Mouse (Mus musculus): ENCODE measurements around the gene Pitpnm1. TPM values are rescaled to one million over a fixed set of nuclear protein-coding genes. Genes with fewer than 3 reads are reported as not detected.

Gene Pitpnm1
- polyA plus RNA-seq, 1 experiment = 568 TPM

DNA sequence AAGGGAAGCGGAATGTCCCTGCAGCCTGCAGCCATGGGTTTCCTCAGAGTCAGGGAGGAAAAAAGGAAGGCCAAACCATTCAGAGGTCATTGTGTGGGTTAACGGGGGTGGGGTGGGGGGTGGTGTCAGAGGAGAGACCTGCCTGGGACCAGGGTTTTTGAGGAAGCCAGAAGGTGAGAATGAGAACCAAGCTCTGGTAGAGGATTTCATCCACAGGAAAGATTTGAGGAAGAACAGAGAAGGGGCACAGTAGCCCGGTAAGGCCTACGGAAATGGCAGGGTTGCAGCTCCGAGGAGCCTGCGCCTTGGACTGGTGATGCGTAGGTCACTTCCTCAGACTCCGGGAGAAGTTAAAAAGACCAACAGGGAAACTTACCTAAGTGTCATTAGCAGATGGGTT is 29.0 kb upstream of the Pitpnm1 start:
- H3K27ac ChIP-seq (ENCODE audit: insufficient read depth, low read length) = no peak overlapping the region
- H3K4me1 ChIP-seq (ENCODE audit: control insufficient read depth, insufficient read depth, low read length) = peaks cover 11% of the 10 kb centered on the region
- WGBS = 92% methylated on average over 8 of the region's 8 CpGs
- no peak overlapping the region for H3K4me3 ChIP-seq (replicated peaks; ENCODE audit: insufficient read depth, low read depth, low read length)
- H3K27me3 ChIP-seq (ENCODE audit: control insufficient read depth, insufficient read depth, low read length) = no peaks in the 10 kb centered on the region
- TF ChIP-seq CTCF (IDR thresholded peaks at IDR 0.05; ENCODE audit: borderline replicate concordance, insufficient read depth, low read depth, low read length) (no peak), POLR2A (IDR thresholded peaks at IDR 0.05; ENCODE audit: borderline replicate concordance, insufficient read depth, low read length) (no peak)
- DNase-seq = no peak

DNA sequence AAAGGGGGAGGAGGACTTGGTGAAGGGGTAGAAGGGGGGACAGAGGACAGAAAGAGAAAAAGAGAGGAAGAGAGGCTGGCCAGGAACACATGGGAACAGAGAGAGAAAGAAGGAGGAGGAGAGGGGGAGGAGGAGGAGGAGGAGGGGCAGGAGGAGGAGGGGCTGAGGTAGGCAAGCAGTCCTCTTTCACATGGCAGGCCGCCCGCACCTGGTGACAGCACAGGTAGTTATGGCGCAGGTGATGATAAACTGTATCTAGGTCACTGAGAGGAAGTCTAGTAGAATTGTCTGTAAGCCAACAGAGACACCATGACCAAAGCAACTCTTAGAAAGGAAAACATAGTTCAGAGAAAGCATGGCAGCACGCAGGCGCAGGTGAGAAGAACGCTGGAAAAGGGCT is 28.4 kb upstream of the Pitpnm1 start:
- Histone ChIP-seq H3K27ac (ENCODE audit: insufficient read depth, low read length) (peak overlapping the region; percentile 40; the same call in 1 of the 2 replicates), H3K4me1 (ENCODE audit: control insufficient read depth, insufficient read depth, low read length) (peaks cover 11% of the 10 kb centered on the region), H3K4me3 (replicated peaks; ENCODE audit: insufficient read depth, low read depth, low read length) (no peak overlapping the region), H3K27me3 (ENCODE audit: control insufficient read depth, insufficient read depth, low read length) (no peaks in the 10 kb centered on the region)
- TF ChIP-seq POLR2A (IDR thresholded peaks at IDR 0.05; ENCODE audit: borderline replicate concordance, insufficient read depth, low read length) (no peak), CTCF (IDR thresholded peaks at IDR 0.05; ENCODE audit: borderline replicate concordance, insufficient read depth, low read depth, low read length) (no peak)
- 46% methylated on average over 6 of the region's 6 CpGs for WGBS
- DNase-seq = peak in 1 of 2 experiments; percentile 57

DNA sequence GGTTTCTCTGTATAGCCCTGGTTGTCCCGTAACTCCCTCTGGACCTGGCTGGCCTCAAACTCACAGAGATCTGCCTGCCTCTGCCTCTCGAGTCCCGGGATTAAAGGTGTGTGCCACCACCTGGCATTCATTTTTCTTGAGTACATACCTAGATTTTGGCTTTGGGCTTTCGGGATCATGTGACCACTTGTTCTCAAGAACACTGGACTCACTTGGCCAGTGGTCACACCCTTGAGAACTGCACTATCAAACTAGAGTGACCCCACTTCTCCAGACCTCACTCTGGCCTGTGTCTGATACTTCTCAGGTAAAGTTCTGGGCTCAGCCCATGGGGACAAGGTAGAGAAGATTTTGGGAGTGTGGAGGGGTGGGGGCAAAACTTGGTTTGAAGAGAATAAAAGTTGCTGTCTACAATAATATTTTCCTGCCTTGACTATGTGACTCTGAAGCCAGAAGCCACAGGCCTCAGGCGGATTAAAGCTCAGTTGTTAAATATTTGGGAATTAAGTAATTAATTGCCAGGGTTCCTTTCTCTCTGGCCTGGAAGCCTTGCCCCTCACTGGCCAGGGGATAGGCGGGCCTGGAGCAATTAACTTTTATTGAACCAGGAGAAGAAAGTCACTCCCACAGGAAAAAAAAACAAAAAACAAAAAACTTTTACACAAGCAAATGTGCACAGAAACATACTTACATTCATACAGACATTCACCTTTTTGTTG is 26.9 kb upstream of the Pitpnm1 start:
- Histone ChIP-seq H3K27ac (ENCODE audit: insufficient read depth, low read length) (no peak overlapping the region), H3K27me3 (ENCODE audit: control insufficient read depth, insufficient read depth, low read length) (no peaks in the 10 kb centered on the region), H3K4me1 (ENCODE audit: control insufficient read depth, insufficient read depth, low read length) (peaks cover 14% of the 10 kb centered on the region), H3K4me3 (replicated peaks; ENCODE audit: insufficient read depth, low read depth, low read length) (no peak overlapping the region)
- 88% methylated on average over 6 of the region's 6 CpGs for WGBS
- TF ChIP-seq POLR2A (IDR thresholded peaks at IDR 0.05; ENCODE audit: borderline replicate concordance, insufficient read depth, low read length) = no peak
- no peak for TF ChIP-seq CTCF (IDR thresholded peaks at IDR 0.05; ENCODE audit: borderline replicate concordance, insufficient read depth, low read depth, low read length)
- no peak for DNase-seq

DNA sequence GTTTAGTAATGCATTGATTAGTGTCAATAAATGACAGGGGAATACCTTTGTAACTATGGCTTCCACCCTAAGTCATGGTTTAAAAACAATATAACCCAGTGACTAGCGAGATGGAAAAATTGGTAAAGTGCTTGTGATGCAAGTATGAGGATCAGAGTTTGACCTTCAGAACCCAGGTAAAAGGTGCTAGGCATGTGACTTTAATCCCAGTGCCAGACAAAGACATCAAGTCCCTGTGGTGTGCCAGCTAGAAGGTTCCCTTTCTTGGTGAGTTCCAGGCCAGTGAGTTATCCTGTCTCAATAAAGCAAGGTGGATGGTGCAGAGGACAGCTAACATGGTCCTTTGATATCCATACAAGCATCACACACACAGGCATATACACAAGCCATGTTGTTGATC is 24.3 kb upstream of the Pitpnm1 start:
- no peak overlapping the region for H3K27ac ChIP-seq (ENCODE audit: insufficient read depth, low read length)
- H3K27me3 ChIP-seq (ENCODE audit: control insufficient read depth, insufficient read depth, low read length) = no peaks in the 10 kb centered on the region
- H3K4me1 ChIP-seq (ENCODE audit: control insufficient read depth, insufficient read depth, low read length) = peaks cover 28% of the 10 kb centered on the region
- no peak overlapping the region for H3K4me3 ChIP-seq (replicated peaks; ENCODE audit: insufficient read depth, low read depth, low read length)
- 94% methylated on average over 1 of the region's 1 CpGs for WGBS
- DNase-seq = no peak
- TF ChIP-seq POLR2A (IDR thresholded peaks at IDR 0.05; ENCODE audit: borderline replicate concordance, insufficient read depth, low read length) (no peak), CTCF (IDR thresholded peaks at IDR 0.05; ENCODE audit: borderline replicate concordance, insufficient read depth, low read depth, low read length) (no peak)

DNA sequence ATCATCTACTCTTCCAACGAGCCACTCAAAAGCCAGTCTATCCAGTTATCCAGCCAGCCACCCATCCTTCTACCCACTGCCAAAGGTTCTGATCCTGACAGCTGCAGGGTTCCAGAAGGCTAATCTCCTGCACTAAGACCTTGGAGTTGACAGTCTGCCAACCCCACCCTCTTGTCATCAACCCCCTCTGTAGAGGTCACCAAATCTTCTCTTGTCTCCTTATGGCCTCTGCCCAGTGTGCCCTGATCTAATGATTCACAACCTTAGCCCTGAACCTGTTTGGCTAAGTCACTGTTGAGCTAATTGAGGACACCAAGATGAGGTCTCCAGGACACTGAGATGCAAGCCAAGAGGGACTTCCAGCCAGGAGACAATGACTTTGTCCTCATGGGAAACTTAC is 20.2 kb upstream of the Pitpnm1 start:
- peaks cover 54% of the 10 kb centered on the region for H3K4me1 ChIP-seq (ENCODE audit: control insufficient read depth, insufficient read depth, low read length)
- no peaks in the 10 kb centered on the region for H3K27me3 ChIP-seq (ENCODE audit: control insufficient read depth, insufficient read depth, low read length)
- no peak for TF ChIP-seq CTCF (IDR thresholded peaks at IDR 0.05; ENCODE audit: borderline replicate concordance, insufficient read depth, low read depth, low read length)
- no peak for TF ChIP-seq POLR2A (IDR thresholded peaks at IDR 0.05; ENCODE audit: borderline replicate concordance, insufficient read depth, low read length)
- DNase-seq = no peak
- H3K4me3 ChIP-seq (replicated peaks; ENCODE audit: insufficient read depth, low read depth, low read length) = no peak overlapping the region
- 26% methylated on average over 1 of the region's 1 CpGs for WGBS
- H3K27ac ChIP-seq (ENCODE audit: insufficient read depth, low read length) = peak overlapping the region; percentile 95

DNA sequence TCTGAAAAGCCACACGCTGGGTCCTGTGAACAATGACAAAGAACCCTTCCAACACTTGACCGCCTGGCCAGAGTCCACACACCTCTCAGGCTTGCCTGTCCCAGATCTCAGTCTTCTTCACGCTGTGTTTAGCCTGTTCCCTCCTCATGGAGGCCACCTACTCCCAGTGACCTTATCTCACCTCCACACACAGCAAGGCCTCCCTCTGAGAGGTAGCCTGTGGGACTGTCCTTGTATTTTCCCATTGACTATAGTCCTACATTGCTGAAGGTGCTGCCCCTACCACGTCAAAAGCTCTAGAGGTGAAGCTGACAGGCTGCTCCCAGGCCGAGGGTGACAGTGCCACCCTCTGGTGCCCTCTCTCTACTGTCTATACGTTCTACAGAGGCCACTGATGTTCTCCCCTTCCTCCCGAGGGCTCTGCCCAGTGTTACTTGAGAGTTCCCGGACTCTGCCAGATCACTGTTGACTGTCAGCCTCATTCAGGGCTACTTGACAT is 19.2 kb upstream of the Pitpnm1 start:
- no peaks in the 10 kb centered on the region for H3K27me3 ChIP-seq (ENCODE audit: control insufficient read depth, insufficient read depth, low read length)
- 5% methylated on average over 8 of the region's 8 CpGs for WGBS
- peak overlapping the region; percentile 95 for H3K27ac ChIP-seq (ENCODE audit: insufficient read depth, low read length)
- TF ChIP-seq POLR2A (IDR thresholded peaks at IDR 0.05; ENCODE audit: borderline replicate concordance, insufficient read depth, low read length) = no peak
- peak; percentile 56; the same call in 1 of the 2 replicates for TF ChIP-seq CTCF (IDR thresholded peaks at IDR 0.05; ENCODE audit: borderline replicate concordance, insufficient read depth, low read depth, low read length)
- DNase-seq = peak; percentile 88 to 94
- H3K4me3 ChIP-seq (replicated peaks; ENCODE audit: insufficient read depth, low read depth, low read length) = no peak overlapping the region
- H3K4me1 ChIP-seq (ENCODE audit: control insufficient read depth, insufficient read depth, low read length) = peaks cover 59% of the 10 kb centered on the region

DNA sequence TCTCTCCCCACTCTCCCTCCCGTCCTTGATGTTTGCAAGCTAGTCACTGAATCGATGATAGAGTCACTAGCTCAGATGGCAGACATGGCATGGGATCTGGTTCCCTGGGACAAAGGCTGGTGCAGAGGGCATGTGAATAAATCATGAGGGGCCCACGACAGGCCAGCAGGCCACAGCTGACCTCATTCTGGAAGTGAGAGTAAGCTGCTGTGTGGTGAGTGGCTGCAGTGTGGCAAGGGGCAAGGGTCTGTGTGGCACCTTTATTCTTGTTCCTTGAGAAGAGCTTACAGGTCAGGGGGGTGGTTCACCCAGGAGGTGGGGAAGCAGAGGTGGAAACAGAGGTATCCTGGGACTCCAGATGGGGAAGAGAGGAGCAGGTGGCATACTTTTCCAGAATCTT is 18.4 kb upstream of the Pitpnm1 start, which contains the start of gene Cabp2:
Cabp2 (plus strand) TSS at position 185 of the 400 bp plus-strand sequence.
- Histone ChIP-seq H3K4me3 (replicated peaks; ENCODE audit: insufficient read depth, low read depth, low read length) (no peak within 1 kb of the TSS), H3K4me1 (ENCODE audit: control insufficient read depth, insufficient read depth, low read length) (peaks cover 59% of the 10 kb centered on the region), H3K27me3 (ENCODE audit: control insufficient read depth, insufficient read depth, low read length) (no peaks in the 10 kb centered on the region), H3K27ac (ENCODE audit: insufficient read depth, low read length) (peak within 1 kb of the TSS; percentile 94)
- 27% methylated on average over 3 of the region's 3 CpGs for WGBS
- TF ChIP-seq CTCF (IDR thresholded peaks at IDR 0.05; ENCODE audit: borderline replicate concordance, insufficient read depth, low read depth, low read length) = no peak
- TF ChIP-seq POLR2A (IDR thresholded peaks at IDR 0.05; ENCODE audit: borderline replicate concordance, insufficient read depth, low read length) = no peak
- no peak for DNase-seq
